Mouse (Mus musculus) liver, embryonic 14.5 days (tissue): Measurements from ENCODE around the gene Eps8l2. TPM values are rescaled to one million over a fixed set of nuclear protein-coding genes. Genes with fewer than 3 reads are reported as not detected.

Experiments used
- ATAC-seq: fragments of 200-750 bp; cut with Nextera tagmentation; 2 replicates; pipeline ENCODE4 v1.8.0; 2017; ENCODE audit warnings: moderate number of reproducible peaks, mild to moderate bottlenecking, moderate library complexity; ENCODE audit not compliant: insufficient read depth
- DNase-seq, 3 experiments: peaks; one replicate each; pipeline ENCODE4 v3.0.0-alpha.2; 2012 to 2013; ENCODE audit warnings: low read depth in 3 of 3, low spot score in 3 of 3
- H3K27ac ChIP-seq: fragments of 300-500 bp; sonication (generic); 2 replicates; pipeline ENCODE4 v1.5.1; 2014; ENCODE audit warnings: moderate library complexity, mild to moderate bottlenecking, control low read depth, inconsistent platforms
- H3K27me3 ChIP-seq: fragments of 300-500 bp; sonication (generic); 2 replicates; pipeline ENCODE4 v1.6.1; 2014; ENCODE audit warnings: mild to moderate bottlenecking, low read length, moderate library complexity; ENCODE audit not compliant: control insufficient read depth, insufficient read depth
- H3K36me3 ChIP-seq: fragments of 300-500 bp; sonication (generic); replicated peaks from 2 replicates; pipeline ENCODE4 v1.6.1; 2014; ENCODE audit warnings: low read depth; ENCODE audit not compliant: control insufficient read depth, insufficient read depth
- H3K4me1 ChIP-seq, 2 experiments: fragments of 200-500 bp in 1 of 2; fragments of 300-500 bp in 1 of 2; sonication (generic) in 1 of 2; replicated peaks; 2 replicates each; pipeline ENCODE4 v1.6.1; 2012 to 2014; ENCODE audit warnings: antibody characterized with exemption in 1 of 2, inconsistent platforms in 1 of 2, low read length in 1 of 2; ENCODE audit not compliant: control insufficient read depth in 2 of 2, insufficient read depth in 2 of 2
- H3K4me2 ChIP-seq: fragments of 300-500 bp; sonication (generic); 2 replicates; pipeline ENCODE4 v1.6.1; 2014; ENCODE audit warnings: low read depth, mild to moderate bottlenecking, control low read depth, moderate library complexity
- H3K4me3 ChIP-seq, 2 experiments: fragments of 200-500 bp in 1 of 2; fragments of 300-500 bp in 1 of 2; sonication (generic) in 1 of 2; 2 replicates each; pipeline ENCODE4 v1.5.1; 2012 to 2014; ENCODE audit warnings: low read depth in 2 of 2, low read length in 2 of 2, mild to moderate bottlenecking in 2 of 2, control low read depth in 1 of 2, inconsistent platforms in 1 of 2, moderate library complexity in 1 of 2; ENCODE audit not compliant: insufficient read depth in 1 of 2
- H3K9ac ChIP-seq: fragments of 300-500 bp; sonication (generic); replicated peaks from 2 replicates; pipeline ENCODE4 v1.6.1; 2014; ENCODE audit warnings: mild to moderate bottlenecking, control low read depth, moderate library complexity
- H3K9me3 ChIP-seq: fragments of 300-500 bp; sonication (generic); 2 replicates; pipeline ENCODE4 v1.6.1; 2016; ENCODE audit warnings: low read length, mixed read lengths; ENCODE audit not compliant: control insufficient read depth
- CTCF ChIP-seq: IDR thresholded peaks from 2 replicates; pipeline ENCODE4 v1.5.1; 2016; ENCODE audit warnings: antibody characterized with exemption, low read depth, control low read depth
- EP300 ChIP-seq: IDR thresholded peaks from 2 replicates; pipeline ENCODE4 v1.6.1; 2016; ENCODE audit warnings: antibody characterized with exemption, low read depth
- WGBS: fragments of 180-500 bp; shearing (Covaris S2); extraction: QIAGEN DNeasy Blood & Tissue Kit; methylation state at CpG from one replicate; pipeline ENCODE4 v1.1.7; 2014; ENCODE audit not compliant: insufficient replicate concordance; 5-methylcytosine and 5-hydroxymethylcytosine counted together
- polyA plus RNA-seq, 2 experiments: library from polyadenylated mRNA; depleted of rRNA in 1 of 2; stranded (reverse) in 1 of 2; unstranded in 1 of 2; fragments of >200 nt; fragmentation: Nextera tagmentation in 1 of 2; extraction: Ambion mirVana in 1 of 2; gene quantifications; 2 replicates each; pipeline versions ENCODE4 v1.2.1 to v1.2.3; 2012 to 2014

Gene Eps8l2
- polyA plus RNA-seq, 2 experiments, result 6.6 to 7.9 TPM

DNA sequence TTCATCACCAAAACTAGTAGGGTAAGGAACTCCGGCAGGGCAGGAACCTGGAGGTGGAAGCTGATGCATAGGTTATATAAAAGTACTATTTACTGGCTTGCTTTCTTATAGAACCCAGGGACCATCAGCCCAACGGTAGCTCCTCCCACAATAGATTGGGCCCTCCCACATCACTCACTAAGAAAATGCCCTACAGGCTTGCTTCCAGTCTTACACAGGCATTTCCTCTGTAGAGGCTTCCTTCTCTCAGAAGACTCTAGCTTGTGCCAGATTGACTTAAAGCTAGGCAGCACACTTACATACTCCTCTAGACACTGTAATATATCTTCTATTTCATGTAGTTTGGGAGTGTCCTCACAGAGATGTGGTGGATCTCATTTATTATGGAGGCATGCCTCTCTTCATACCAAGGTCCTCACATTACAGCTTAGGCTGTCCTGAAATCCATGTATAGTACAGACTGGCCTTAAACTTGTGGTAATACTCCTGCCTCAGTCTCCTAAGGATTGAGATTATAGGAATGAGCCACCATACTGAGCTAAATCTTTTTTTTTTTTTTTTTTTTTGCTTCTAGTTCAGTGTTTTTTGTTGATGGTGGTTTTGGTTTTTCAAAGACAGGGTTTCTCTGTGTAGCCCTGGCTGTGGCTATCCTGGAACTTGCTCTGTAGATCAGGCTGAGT lies 49.3 kb downstream of the Eps8l2 start:
- Histone ChIP-seq H3K9me3 (no peaks in the 10 kb centered on the region), H3K27me3 (no peaks in the 10 kb centered on the region), H3K4me3 (no peak overlapping the region), H3K27ac (peak overlapping the region; percentile 99), H3K4me2 (peak overlapping the region; percentile 41), H3K36me3 (no peaks in the 10 kb centered on the region), H3K4me1 (peaks cover 44 to 51% of the 10 kb centered on the region in 2 experiments), H3K9ac (peak overlapping the region; percentile 48)
- DNase-seq (no peak), ATAC-seq (no peak)
- WGBS, result 28% methylated on average over 2 of the region's 2 CpGs
- TF ChIP-seq CTCF, result no peak
- TF ChIP-seq EP300, result no peak

GRCm38 (mm10) chr7:141388487-141389109 lies 49.9 kb downstream of the Eps8l2 start:
- H3K27ac ChIP-seq, result peak overlapping the region; percentile 99
- ATAC-seq, result peak; percentile 15
- DNase-seq, result no peak
- H3K36me3 ChIP-seq, result no peaks in the 10 kb centered on the region
- TF ChIP-seq CTCF (no peak), EP300 (peak; percentile 80)
- peak overlapping the region; percentile 48 for H3K9ac ChIP-seq
- no peaks in the 10 kb centered on the region for H3K27me3 ChIP-seq
- H3K4me3 ChIP-seq, result no peak overlapping the region
- peaks cover 47 to 55% of the 10 kb centered on the region in 2 experiments for H3K4me1 ChIP-seq
- WGBS, result 15% methylated on average over 3 of the region's 3 CpGs
- peak overlapping the region; percentile 41 for H3K4me2 ChIP-seq
- no peaks in the 10 kb centered on the region for H3K9me3 ChIP-seq

DNA sequence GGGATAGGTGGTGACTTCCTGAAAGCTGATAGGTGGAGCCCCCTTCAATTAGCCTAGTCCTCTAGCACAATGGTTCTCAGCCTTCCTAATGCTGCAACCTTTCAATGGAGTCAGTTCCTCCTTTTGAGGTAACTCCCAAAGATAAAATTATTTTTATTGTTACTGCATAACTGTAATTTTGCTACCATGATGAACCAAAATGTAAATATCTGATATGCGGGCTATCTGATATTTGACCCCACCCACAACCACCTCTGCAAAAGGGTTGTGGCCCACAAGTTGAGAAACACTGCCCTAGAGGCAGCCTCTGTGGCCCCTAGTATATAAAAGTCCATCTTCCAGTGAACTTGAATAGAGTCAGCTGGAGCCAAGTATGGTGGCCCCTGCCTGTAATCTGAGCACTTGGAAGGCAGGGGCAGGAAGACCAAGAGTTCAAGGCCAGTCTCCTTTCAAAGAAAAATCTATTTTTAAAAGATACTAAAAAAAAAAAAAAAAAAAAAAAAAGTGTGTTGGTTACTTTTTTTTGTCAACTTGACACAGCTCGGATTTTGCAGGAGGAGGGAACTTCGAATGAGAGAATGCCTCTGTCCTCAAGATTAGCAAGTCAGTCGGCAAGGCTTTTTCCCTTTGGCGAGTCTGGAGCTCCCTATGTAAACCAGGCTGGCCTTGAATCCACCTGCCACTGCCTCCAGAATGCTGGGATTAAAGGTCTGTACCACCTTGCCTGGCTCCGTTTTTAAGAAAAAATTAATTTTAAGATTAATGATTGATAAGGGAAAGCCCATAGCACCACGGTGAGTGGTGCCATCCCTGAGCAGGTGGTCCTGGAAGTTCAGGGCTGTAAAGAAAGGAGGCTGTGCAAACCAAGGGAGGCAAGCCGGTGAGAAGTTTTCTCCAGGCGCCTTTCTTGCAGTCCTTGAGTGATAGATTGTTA lies 51.9 kb downstream of the Eps8l2 start:
- no peak for TF ChIP-seq EP300
- no peak for TF ChIP-seq CTCF
- no peaks in the 10 kb centered on the region for H3K27me3 ChIP-seq
- H3K9ac ChIP-seq, result peak overlapping the region; percentile 49
- peaks cover 4% of the 10 kb centered on the region for H3K36me3 ChIP-seq
- DNase-seq (no peak), ATAC-seq (no peak)
- H3K4me2 ChIP-seq, result peak overlapping the region; percentile 98
- peak overlapping the region; percentile 99 for H3K27ac ChIP-seq
- WGBS, result 44% methylated on average over 9 of the region's 9 CpGs
- H3K4me1 ChIP-seq, result peaks cover 59 to 71% of the 10 kb centered on the region in 2 experiments
- H3K9me3 ChIP-seq, result no peaks in the 10 kb centered on the region
- peak overlapping the region in 1 of 2 experiments; percentile 86; a peak in 2 of 4 replicates for H3K4me3 ChIP-seq

DNA sequence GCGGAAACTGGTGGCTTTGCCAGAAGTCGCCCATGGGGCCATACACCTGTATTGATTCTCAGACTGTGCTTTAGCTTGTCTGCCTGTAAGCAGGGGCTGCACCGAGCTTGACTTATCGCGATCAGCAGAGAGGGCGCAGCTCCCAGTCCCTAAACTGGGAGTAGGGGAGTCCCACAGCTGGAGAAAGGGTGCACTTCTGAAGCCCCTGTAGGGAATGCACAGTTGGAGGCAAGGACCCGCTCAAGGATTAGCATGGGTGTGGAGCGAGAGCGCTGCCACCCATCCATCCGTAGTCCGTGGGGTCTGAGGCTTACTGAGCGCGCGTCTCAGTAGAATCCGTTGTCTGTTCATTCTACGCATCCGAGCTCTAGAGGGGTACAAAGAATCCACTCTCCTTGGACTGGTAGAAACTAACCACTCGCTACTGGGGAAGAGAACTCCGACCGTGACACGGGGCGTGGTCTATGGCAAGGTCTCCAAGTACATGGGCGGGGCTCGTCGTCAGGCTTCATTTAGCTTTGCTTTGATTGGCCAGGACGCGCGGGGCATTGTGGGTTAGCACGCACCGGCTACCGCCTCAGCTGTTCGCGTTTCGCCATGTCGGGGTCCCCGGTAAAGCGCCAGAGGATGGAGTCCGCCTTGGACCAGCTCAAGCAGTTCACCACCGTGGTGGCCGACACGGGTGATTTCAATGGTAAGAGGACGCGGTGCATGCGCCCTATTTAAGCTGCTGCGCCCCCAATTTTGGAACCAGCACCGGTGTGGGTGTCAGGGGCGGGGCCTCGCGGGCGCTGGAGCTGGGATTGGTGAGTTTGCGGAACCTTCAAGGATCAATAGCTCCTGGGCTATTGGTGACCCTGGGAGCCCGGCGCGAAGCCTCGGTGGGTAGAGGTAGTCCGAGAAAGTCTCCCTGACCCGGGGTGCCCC lies 53.2 kb downstream of the Eps8l2 start, which contains the start of gene Taldo1:
TSS of gene Taldo1 (plus strand) at position 575 of the 927 bp plus-strand sequence.
- Histone ChIP-seq H3K27me3 (no peaks in the 10 kb centered on the region), H3K36me3 (peaks cover 17% of the 10 kb centered on the region), H3K4me3 (peak within 1 kb of the TSS; percentile 86 to 90), H3K4me2 (peak within 1 kb of the TSS; percentile 98), H3K4me1 (peaks cover 57 to 69% of the 10 kb centered on the region in 2 experiments), H3K27ac (peak within 1 kb of the TSS; percentile 99), H3K9ac (peak within 1 kb of the TSS; percentile 97), H3K9me3 (no peaks in the 10 kb centered on the region)
- ATAC-seq, result peak; percentile 80
- WGBS, result under 1% methylated on average over 57 of the region's 57 CpGs
- no peak for TF ChIP-seq EP300
- TF ChIP-seq CTCF, result 0 out of 2 replicates have a peak, but pooled peaks have one; percentile 2
- DNase-seq, result peak; percentile 97 to 98 (median 97)
